ENCODE assay signal across 9 mouse cellular contexts in the genomic region with DNA sequence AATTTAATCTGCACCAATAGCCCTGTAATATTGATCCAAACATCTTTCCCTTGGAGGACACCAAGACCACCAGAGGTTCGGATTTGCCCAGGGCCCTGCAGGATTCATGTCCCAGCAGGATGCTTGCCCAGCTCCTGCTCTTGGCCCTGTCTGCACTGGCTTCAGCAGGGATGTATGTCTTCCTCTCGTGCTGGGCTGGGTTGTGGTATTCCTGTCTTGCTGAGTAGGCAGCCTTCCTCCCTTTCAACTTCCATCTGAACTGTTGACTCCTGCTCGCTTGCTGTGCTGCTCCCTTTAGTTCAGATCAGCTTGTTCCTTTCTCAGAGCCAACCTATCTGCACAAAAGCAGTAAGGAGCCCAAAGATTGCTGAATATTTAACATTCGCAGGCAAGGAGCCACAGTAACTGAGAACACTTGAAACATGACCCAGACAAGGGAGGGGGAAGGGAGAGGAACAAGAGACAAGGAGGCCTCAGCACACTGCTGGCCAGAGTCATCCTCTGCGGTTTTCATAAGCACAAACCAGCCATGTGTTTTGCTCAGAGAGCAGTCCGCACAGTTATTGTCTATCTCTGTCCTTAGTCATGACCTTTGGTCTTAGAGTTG.
DNase-seq lines count a peak whose midpoint lies in the region; ATAC-seq lines count a peak whose summit lies in the region.
"Had no signal": no experiment of that assay in that cellular context is flagged by ENCODE, and none has a peak within 500 bp of the region (broad histone marks: within the 10 kb centered on the region; RNA-seq: fewer than 3 reads in every experiment).

No protein-coding gene starts in this region.

- H3K4me3 ChIP-seq in midbrain, embryonic 10.5 days = no peak overlapping the region
- no peak overlapping the region for H3K4me3 ChIP-seq in midbrain, embryonic 15.5 days
- H3K4me3 ChIP-seq in forebrain, embryonic 13.5 days = no peak overlapping the region

- no peak overlapping the region for H3K4me2 ChIP-seq in midbrain, embryonic 15.5 days
- no peak overlapping the region for H3K4me2 ChIP-seq in forebrain, embryonic 13.5 days

- no peak overlapping the region for H3K9ac ChIP-seq in midbrain, embryonic 15.5 days
- no peak overlapping the region for H3K9ac ChIP-seq in forebrain, embryonic 13.5 days

- H3K27me3 ChIP-seq in midbrain, embryonic 10.5 days (ENCODE audit: low read depth, poor library complexity, severe bottlenecking) = peaks cover 3% of the 10 kb centered on the region; the same call in 1 of the 2 replicates
- no peaks in the 10 kb centered on the region for H3K27me3 ChIP-seq in midbrain, embryonic 15.5 days (replicated peaks)
- 0 out of 2 replicates have a peak, but pooled peaks cover 3% of the 10 kb centered on the region for H3K27me3 ChIP-seq in forebrain, embryonic 13.5 days

- peak; percentile 88 for DNase-seq in gastrocnemius, adult 18-20 months (ENCODE audit: low spot score)
- no peak for DNase-seq in gastrocnemius, postnatal 10 days
- no peak for DNase-seq in midbrain, embryonic 10.5 days (ENCODE audit: low spot score)
- peak; percentile 73 for DNase-seq in gastrocnemius, postnatal 25 days
- DNase-seq in mesoderm, embryonic 11.5 days (ENCODE audit: low read depth, low spot score) = peak; percentile 35
- no peak for DNase-seq in retina, postnatal 1 day
- DNase-seq: cerebellum, adult 11-12 months had no signal

- ATAC-seq in midbrain, embryonic 15.5 days (replicated peaks) = no peak
- ATAC-seq in forebrain, embryonic 13.5 days = no peak

- H3K4me1 ChIP-seq in midbrain, embryonic 10.5 days = peaks cover 16% of the 10 kb centered on the region
- no peaks in the 10 kb centered on the region; the same call in 1 of the 2 replicates for H3K4me1 ChIP-seq in midbrain, embryonic 15.5 days
- H3K4me1 ChIP-seq in forebrain, embryonic 13.5 days = peaks cover 10% of the 10 kb centered on the region

- no peaks in the 10 kb centered on the region for H3K9me3 ChIP-seq in midbrain, embryonic 10.5 days (replicated peaks)
- H3K9me3 ChIP-seq in midbrain, embryonic 15.5 days = no peaks in the 10 kb centered on the region
- H3K9me3 ChIP-seq in forebrain, embryonic 13.5 days (replicated peaks) = no peaks in the 10 kb centered on the region

- H3K27ac ChIP-seq in midbrain, embryonic 10.5 days (replicated peaks) = 0 out of 2 replicates have a peak overlapping the region, but pooled peaks have one; percentile 23
- H3K27ac ChIP-seq in midbrain, embryonic 15.5 days = no peak overlapping the region
- H3K27ac ChIP-seq in forebrain, embryonic 13.5 days = no peak overlapping the region

- no peaks in the 10 kb centered on the region for H3K36me3 ChIP-seq in midbrain, embryonic 10.5 days
- no peaks in the 10 kb centered on the region for H3K36me3 ChIP-seq in midbrain, embryonic 15.5 days (replicated peaks)
- no peaks in the 10 kb centered on the region for H3K36me3 ChIP-seq in forebrain, embryonic 13.5 days (ENCODE audit: poor library complexity, severe bottlenecking)

- 59% methylated on average over 6 of the region's 6 CpGs for WGBS in midbrain, embryonic 10.5 days
- WGBS in midbrain, embryonic 15.5 days = 42% methylated on average over 6 of the region's 6 CpGs
- 48% methylated on average over 6 of the region's 6 CpGs for WGBS in forebrain, embryonic 13.5 days

Comparison
In these comparisons a context has a peak if more than half of its experiments do, and no peak if none do; other contexts are left out.
1. DNase-seq: peak in gastrocnemius, adult 18-20 months (single experiment), gastrocnemius, postnatal 25 days (single experiment) and mesoderm, embryonic 11.5 days (single experiment); none in gastrocnemius, postnatal 10 days (single experiment), midbrain, embryonic 10.5 days (single experiment) and retina, postnatal 1 day (single experiment).